Mouse (Mus musculus) frontal cortex, postnatal 36 days (tissue): ENCODE data around the gene Hcfc1.

Source experiments
- DNase-seq, 2 experiments: peaks; one replicate each; pipeline ENCODE4 v3.0.0; 2022; ENCODE audit warnings: low spot score in 2 of 2

Hcfc1 gene

DNA sequence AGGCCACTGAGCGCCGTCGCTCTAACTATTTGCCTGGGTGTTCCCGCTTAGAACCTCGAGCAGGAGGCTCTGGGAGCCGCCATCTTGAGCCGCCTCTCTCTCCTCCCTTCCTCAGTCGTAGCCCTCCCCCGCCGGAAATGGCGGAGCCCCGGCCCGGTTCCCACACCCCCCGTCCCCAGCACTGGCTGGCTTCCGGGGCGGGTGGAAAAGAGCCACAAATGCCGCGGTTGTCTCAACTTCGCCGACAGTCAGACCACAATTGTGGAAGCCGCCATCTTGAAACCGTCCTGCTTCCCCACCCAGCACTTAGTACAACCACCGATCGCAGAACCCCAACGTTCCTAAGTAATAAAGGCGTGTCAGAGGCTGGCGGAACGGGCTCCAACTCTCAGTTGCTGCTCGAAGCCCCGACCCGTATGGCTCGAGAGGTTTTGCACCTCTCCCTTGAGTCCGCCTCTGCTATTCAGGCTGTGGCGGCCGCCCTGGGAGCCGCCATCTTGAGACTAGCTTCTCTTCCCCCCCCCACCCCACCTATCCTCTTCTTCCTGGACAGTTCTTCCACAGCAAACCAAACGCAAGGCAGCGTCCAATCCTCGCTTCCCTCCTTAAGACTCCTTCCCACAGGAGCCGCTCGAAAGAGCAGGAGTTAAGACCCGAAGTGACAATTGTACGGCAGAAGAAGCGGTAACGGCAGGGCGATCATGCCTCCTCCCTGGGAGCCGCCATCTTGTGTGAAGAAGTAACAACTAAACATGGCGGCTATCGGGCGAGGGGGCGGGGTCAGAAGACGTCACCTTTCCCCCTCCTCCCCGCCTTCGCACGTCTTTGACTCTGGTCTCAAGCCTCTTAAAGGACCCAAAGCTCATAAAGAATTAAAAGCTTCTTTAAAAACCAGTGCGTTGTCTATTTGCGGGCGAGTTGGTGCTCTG, at the start of gene Hcfc1:
Gene Hcfc1 (minus strand): TSS at position 110 of the 929 bp plus-strand sequence.
- DNase-seq, result peak; percentile 86 to 90

DNA sequence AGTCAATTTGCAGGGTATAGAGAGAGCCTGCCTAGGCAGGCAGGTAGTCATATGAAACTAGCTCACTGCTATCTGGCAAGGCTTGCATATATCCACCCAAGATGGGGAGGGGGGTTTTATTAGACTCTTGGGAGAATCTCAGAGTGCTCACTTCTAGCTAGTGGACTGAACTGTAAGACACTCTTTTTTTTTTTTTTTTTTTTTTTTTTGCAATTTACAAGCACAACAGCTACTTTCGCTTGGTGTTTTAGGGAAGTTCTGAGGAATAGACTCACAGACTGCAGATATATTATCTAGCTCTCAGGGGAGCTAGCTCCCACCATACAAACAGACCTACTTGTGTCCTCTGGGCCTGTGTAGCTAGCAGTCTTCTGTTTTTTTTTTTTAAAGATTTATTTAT, 48.4 kb upstream of the Hcfc1 start:
- no peak for DNase-seq

DNA sequence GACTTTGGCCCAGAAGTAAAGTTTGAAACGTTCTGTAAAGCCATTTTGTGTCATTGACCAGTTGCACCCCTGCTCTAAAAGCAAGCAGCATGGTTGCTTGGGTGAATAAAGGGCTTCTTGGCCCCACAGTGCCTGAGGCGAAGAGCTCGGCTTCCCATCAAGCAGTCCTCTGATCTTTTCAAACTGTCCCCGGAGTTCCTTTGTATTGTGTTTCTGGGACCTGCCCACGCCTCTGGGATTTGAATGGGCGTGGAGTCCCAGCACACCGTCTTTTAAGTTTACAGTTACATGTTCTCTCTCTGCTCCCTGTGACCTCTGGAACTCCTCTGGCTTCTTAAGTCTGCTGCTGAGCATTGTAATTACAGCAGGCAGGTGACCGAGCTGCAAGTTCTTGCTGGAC, 41.9 kb upstream of the Hcfc1 start:
- no peak for DNase-seq

DNA sequence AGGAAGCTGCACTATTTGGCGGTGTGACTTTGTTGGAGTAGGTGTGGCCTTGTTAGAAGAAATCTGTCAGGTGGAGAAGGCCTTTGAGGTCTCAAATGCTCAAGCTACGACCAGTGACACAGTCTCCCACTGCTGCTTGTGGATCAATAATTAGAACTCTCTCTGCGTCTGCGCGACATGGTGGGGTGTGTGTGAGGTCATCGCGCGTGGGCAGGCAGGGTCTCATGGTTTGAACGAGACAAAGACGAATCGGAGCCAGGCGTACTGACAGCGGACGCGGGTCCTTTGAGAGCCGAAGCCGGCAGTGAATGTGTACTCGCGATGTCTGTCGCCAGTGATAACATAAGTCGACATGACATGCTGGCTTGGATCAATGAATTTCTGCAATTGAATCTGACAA, 40.2 kb upstream of the Hcfc1 start:
- no peak for DNase-seq

DNA sequence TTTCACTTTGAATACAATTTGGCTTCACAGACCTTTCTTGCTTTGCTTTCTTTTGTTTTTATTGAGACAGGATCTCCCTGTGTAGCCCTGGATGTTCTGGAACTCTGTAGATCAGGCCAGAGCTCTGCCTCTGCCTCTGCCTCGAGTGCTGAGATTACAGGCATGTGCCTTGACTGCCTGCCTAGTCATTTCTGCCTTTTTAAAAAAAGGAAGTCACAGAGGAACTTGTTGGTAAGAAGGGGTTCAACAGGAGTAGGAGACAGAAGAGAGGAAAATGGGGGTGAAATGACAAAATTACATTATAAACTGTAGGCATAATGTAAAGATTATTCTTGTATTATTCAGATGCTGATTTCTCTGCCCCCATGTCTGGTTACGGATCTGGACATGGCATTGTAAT, 37.5 kb upstream of the Hcfc1 start:
- no peak for DNase-seq

DNA sequence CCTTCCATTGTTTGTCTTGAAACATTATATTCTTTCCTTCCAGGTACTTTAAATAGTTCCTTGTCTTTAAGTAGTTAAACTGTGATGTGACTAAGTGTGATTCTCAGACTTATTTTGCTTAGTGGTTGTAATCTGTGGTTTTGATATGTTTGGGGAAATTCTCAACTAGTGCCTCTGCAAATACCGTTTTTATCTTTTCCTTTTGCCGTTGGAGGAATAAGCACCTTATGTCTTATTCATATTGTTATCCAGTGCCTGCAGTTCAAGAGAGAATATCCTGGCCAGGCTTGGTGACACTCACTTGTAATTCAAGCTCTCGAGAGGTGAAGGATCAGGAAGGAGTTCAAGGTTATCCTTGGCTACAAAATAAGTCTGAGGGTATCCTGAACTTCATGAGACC, 34.9 kb upstream of the Hcfc1 start:
- no peak for DNase-seq

DNA sequence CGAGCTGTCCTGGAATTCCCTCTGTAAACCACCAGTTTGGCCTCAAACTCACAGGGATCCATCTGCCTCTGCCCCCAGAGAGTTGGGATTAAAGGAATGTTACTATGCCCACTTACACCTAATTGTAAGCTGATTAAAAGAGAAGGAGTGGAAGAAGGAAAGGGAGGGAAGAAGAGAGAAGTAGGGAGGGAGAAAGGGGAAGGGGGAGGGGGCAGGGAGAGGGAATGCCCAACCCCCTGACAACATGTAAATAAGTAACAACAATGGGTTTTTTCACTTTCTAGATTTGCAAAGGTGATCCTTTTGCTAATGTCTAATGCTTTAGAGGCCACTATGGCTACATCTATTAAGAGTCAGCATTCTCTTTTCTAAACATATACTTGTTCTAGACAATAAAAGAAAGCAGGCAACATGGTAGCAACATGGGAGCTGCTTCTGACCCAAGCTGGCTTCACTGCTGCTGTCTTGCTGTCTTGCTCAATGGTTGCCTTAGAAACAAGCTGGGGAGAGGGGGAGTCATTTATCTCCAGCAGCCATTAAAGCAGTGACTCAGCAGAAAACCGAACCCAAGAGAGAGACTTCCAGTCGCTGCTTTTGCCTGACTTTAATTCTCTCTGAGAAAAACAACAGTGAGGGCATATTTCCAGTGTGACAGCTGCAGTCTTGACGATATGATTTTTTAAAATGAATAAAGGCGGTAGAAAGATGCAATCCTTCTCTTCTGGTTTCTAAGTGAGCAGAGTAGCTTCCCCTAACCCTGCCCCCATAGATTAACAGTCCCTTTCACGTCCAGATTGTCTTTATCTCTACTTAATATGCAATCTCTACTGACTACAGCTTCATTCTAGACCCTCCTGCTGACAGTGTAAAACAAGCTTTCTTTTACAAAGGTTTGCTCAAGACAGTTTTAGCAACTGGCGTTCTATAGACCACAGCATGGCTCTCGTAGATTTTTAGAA, 33.0 kb upstream of the Hcfc1 start:
- peak in 1 of 2 experiments; percentile 45 for DNase-seq

DNA sequence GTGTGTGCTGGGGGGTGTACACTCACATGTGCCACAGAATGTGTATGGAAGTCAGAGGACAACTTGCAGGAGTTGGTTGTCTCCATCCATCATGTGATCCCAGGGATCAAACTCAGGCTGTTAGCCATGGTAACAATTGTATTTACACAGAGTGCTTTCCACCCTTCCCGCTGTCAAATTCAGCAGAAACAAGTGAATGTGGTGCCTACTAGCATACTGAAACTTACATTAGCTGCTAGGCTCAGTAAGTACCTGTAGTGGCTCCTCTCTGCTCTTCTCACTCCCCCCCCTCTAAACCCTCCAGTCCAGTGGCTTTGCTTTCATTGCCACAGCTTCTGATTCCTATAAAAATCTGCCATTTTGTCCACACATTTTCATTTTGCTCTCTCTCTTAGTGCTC, 11.6 kb upstream of the Hcfc1 start:
- no peak for DNase-seq

DNA sequence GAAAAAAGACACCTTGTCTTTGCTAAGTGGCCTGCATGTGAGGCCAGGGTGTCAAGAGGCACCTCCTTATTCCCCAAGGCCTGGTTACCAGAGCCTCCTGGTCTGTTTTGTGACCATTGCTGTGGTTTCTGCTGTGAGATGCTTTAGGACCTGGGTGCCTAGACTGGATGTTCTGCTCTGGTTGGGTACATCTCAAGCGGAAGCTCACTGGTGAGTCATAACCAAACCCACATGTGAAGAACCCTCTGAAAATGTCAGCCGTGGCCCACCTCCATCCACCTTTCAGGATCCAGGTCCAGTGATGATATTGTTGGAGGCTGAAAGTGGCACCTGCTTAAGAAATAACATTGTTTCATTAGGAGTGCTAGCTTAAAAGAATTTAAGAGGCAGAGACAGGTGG, 10.1 kb upstream of the Hcfc1 start:
- no peak for DNase-seq

DNA sequence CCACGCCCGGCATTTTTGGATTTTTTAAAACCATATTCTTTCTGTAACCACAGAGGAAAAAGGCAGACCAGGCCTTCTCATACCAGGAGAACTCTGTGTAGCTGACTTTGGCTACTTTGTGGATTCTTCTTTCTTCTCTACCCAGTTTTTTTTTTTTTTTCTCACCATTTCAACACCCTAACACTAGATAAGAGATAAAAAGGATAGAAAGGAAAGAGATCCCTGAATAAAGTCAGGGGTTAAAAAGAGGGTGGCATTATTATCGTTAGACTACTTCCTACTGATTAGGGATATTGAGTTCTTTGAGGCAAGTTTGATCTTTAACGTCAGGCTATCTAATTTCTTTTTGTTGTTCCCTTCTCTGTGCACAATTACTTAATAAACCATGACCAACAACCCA, 6.6 kb upstream of the Hcfc1 start:
- no peak for DNase-seq

DNA sequence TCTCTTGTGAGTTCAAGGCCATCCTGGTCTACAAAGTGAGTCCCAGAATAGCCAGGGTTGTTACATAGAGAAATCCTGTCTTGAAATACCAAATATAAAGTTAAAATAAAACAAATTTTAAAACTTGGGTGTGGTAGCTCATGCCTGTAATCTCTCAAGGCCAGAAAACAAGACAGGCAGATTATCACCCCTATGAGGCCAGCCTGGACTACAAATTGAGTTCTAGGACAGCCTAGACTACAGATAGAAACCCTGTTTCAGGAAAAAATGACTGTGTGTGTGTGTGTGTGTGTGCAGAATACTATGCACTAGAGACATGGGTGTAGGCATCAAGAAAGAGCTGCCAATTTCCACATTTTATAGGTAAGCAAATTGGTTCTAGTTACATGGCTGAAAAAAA, 4.6 kb upstream of the Hcfc1 start:
- no peak for DNase-seq

DNA sequence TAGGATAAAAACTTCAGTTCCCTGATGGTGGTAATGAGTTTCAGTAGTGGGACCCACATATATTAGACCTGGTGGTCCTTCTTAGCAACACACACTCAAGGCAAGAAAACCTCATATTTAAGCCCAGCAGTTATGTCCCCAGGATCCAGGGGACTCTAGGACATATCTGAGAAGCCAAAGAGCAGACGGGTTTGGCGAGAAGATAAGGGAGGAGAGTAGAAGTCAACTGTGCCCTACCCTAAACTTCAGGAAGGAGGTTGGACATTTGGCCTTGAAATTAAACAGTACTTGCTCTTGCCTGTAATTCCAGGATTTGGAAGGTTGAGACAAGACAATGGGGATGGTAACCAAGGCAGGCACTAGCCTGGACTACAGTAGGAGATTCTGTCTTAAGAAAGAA, 3.6 kb upstream of the Hcfc1 start:
- no peak for DNase-seq

DNA sequence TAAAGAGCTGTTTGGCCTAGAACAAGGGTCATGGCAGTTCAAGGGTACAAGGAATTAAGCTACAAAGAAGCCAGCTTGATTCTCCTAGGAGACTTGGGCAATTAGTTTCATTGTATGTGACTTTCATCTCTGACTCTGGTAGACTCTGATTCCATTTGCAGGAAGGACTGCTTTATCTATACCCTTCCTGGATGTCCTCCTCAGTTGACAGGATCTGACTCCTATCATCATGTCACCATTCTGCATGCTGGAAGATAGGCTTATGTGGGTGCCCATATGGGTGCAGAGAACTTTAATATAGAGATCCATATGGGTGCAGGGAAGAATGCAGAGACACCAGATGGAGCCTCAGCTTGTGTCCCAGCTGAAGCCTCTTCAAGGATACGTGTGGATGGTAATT, 3.0 kb upstream of the Hcfc1 start:
- DNase-seq, result no peak

DNA sequence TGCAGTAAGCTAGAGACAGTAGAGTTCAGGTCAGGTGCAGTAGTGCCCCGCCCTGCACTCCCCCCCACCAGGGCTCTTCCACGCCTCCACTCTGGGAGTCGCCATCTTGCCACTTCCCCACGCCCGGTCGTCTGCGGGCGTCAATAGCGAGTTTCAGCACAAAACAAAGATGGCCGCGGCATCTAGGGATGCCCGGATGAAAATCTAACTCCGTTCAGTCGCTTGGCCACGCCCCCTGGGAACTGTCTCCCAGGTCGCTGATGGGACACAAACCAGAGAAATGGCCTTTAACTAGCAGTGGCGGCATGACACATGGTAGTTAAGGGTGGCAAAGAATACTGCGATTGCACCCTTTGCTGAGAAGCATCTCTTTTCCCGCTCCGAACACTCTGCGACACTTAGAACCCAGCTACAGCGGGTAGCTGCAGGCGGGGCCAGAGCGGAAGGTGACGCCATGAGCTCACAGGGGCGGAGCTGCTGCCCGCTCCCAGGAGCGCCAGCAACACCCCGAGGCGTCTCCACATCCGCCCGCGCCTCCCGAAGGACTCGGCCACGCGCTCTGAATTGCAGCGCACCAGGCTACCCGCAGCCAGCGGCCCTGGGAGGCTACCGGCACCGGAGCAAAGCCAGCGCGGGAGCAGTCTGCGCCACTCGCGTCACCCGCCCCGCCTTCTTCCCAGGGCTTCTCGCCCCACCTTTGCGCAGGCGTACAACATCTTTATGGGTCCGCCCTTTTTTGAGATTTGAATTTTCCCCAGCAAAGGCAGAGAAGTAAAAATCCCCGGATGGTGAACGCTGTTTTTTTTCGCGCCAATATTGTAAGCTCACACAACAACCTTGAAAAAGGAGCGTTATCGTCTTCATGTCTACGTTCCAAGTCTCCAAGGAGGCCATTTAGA, 1.3 kb upstream of the Hcfc1 start:
- peak; percentile 89 to 90 for DNase-seq

DNA sequence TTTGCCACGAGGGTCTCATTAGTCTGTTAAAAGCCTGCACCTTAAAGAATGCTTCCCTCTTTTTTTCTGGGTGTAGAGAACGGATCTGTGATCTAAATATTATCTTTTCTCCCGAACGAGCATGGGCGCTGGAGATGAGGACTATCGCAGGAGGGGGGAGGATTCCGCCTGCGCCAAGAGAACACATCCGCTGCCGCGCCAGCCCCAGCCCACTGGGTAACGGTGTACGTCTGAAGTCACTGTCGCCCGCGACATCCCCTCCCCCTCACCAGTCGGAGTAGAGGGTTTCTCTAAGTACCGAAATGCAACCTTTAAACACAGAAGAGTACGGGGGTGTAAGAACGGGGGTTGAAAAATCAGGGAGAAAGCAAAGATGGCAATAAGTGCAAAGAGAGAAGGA, 850 bp downstream of the Hcfc1 start:
- peak; percentile 65 to 67 for DNase-seq

DNA sequence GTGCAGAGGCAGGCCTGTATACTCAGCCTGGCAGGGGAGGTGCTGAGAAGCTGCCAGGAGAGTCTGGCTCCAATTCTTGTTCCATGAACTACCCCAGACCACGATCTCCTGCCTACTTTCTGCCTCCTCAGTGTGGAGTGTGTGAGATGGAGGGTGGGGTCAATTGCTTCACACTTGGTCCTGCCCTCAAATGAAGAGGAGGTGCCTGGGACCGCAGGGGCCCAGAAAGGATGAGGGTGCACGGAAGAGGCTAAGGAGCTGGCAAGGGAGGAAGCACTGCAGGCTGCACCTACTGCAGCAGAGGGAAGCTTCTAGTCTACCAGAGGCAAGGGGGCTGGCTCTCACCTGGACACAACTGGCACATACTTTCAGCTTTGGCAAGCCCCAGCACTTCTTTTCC, 1.8 kb downstream of the Hcfc1 start:
- DNase-seq, result no peak

DNA sequence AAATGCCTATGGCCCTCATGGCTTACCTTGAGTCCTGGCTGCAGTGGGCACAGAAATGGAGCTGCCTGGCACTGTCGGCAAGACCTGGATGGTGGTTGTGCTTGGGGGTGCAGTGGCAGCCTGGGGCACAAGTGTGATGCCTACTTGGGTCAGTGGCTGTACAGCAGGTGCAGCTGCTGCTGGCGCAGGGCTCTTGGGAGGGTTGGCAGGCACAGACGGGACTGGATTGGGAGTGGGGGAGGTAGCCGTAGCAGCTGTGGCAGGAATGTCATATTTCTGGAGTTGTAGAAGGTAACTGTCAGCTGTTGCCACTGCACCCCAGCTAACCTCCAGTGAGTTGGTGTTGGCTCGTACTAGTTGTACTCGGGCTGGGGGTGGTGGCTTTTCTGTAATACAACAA, 11.2 kb downstream of the Hcfc1 start:
- DNase-seq, result no peak

DNA sequence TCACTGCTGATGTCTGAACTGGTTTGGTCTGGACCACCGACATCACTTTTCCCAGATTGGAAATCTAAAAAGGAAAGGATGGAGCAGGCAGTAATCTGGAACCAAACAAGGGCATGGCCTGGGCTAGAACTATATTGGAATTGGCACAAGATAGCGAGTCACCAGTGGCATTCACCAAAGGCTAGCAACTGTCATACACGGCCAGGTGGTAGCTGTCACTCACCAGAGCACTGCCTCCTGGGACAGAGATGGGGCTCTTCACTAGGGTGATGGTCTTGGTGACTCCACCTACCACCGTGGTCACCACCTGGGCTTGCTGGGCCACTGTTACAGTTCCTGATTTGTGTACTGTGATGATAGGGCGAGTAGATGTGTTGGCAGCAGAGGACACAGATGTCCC, 13.6 kb downstream of the Hcfc1 start:
- DNase-seq, result no peak

DNA sequence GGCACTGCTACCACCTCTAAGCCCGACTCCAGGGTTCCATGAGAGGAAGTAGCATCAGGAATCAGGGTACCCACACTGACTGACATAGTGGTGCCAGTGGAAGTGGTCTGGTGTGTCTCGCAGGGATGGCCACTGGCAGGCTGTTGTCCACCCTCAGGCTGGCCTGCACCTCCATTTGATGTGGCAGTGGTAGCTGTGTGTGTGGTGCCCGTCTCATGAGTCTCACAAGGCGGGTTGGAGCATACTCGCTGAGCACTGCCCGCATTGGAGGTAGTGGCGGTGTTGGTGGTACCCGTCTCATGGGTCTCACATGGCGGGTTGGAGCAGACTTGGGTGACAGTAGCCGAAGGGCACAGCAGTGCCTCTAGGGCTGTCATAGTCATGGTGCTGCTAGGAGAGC, 16.8 kb downstream of the Hcfc1 start:
- DNase-seq, result no peak

DNA sequence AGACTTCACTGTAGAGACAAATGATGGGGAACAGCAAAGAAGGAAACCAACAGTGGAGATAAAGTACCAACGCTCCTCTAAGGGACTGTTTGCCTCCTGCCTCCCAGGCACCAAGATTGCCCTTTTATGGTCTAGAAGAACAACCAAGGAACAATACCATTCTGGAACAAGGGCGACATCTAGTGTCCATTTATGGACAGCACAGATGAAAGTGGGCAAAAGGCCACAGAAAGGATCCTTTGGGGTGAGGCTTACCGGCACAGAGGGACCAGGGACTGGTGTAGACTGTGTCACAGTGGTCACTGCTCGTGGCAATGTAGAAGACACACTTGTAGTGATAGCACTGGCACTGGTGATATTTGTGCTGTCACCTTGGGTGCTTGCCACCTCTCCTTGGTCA, 17.5 kb downstream of the Hcfc1 start:
- DNase-seq, result peak; percentile 29 to 53

DNA sequence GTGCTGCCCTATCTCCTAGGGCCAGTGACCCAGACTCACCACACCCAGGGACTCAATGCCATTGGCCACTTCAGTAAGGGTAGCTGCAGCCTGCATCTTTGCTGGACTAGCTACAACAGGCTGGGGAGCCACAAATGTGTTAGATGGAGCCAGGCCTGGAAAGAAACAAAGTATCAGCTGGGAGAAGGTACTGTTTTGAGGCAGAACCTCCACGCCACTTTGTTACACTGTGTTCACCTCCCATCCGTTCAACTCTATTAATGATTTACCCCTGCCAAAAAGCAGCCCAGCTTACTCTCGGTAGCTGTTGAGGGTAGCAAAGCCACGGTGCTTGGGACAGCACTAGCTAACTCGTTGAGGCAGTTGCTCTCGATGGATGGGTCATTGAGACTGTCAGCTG, 19.3 kb downstream of the Hcfc1 start:
- no peak for DNase-seq

DNA sequence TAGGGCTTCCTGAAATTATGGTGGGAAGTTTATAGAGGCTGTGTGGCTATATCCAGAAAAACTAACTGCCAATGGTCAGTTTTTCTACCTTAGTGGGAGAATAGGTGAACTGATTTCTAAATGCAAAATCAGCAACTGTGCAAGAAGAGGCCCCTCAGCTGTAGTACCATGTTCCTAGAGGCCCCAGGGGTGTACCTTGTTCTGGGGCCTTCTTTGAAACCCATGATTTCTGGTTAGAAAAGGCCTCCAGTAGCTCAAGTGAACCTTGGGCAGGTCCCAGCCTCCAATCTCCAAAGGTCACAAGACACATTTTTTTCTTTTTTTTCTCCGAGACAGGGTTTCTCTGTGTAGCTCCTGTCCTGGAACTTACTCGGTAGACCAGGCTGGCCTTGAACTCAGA, 23.9 kb downstream of the Hcfc1 start:
- DNase-seq, result no peak
